Mouse (Mus musculus): Measurements from ENCODE around the gene Rilp. TPM values are rescaled to one million over a fixed set of nuclear protein-coding genes. Genes with fewer than 3 reads are reported as not detected.
A peak's percentile ranks its signal among the peaks of the same experiment; 100 is the strongest.

Rilp gene
- polyA plus RNA-seq, 1 experiment from 2014 or later = 0.73 TPM

GRCm38 (mm10) chr11:75494296-75495049 lies 15.4 kb upstream of the Rilp start:
- H3K4me2 ChIP-seq (replicated peaks) = no peak overlapping the region
- H3K4me3 ChIP-seq (replicated peaks) = no peak overlapping the region
- H3K36me3 ChIP-seq = peaks cover 97% of the 10 kb centered on the region
- H3K9ac ChIP-seq = no peak overlapping the region
- 94% methylated on average over 10 of the region's 10 CpGs for WGBS
- no peaks in the 10 kb centered on the region for H3K9me3 ChIP-seq (replicated peaks)
- no peak for ATAC-seq (ENCODE audit: insufficient number of reproducible peaks, low FRiP score, low TSS enrichment, low read depth)
- no peak overlapping the region for H3K27ac ChIP-seq (replicated peaks)
- no peaks in the 10 kb centered on the region for H3K4me1 ChIP-seq
- no peaks in the 10 kb centered on the region for H3K27me3 ChIP-seq

- ATAC-seq (ENCODE audit: insufficient number of reproducible peaks, low FRiP score, low TSS enrichment, low read depth) = no peak
- H3K4me1 ChIP-seq = no peaks in the 10 kb centered on the region
- WGBS = 88% methylated on average over 1 of the region's 1 CpGs
- H3K9me3 ChIP-seq (replicated peaks) = no peaks in the 10 kb centered on the region
- H3K36me3 ChIP-seq = peaks cover 97% of the 10 kb centered on the region
- no peak overlapping the region for H3K9ac ChIP-seq
- H3K27me3 ChIP-seq = no peaks in the 10 kb centered on the region
- no peak overlapping the region for H3K27ac ChIP-seq (replicated peaks)
- H3K4me3 ChIP-seq (replicated peaks) = no peak overlapping the region
- no peak overlapping the region for H3K4me2 ChIP-seq (replicated peaks)
Measured at GRCm38 (mm10) chr11:75498126-75498525, 11.8 kb upstream of the Rilp start.

GRCm38 (mm10) chr11:75508162-75508561 lies 1.7 kb upstream of the Rilp start:
- WGBS = 94% methylated on average over 4 of the region's 4 CpGs
- H3K4me3 ChIP-seq (replicated peaks) = no peak overlapping the region

GRCm38 (mm10) chr11:75508904-75509303 lies 990 bp upstream of the Rilp start:
- 55% methylated on average over 8 of the region's 8 CpGs for WGBS
- no peak overlapping the region for H3K4me2 ChIP-seq (replicated peaks)
- peaks cover 18% of the 10 kb centered on the region for H3K4me1 ChIP-seq
- peaks cover 51% of the 10 kb centered on the region for H3K36me3 ChIP-seq
- no peaks in the 10 kb centered on the region for H3K27me3 ChIP-seq
- no peaks in the 10 kb centered on the region for H3K9me3 ChIP-seq (replicated peaks)
- no peak overlapping the region for H3K9ac ChIP-seq
- 0 out of 2 replicates have a peak overlapping the region, but pooled peaks have one; percentile 22 for H3K27ac ChIP-seq (replicated peaks)
- H3K4me3 ChIP-seq (replicated peaks) = no peak overlapping the region
- ATAC-seq (ENCODE audit: insufficient number of reproducible peaks, low FRiP score, low TSS enrichment, low read depth) = no peak

More at GRCm38 (mm10) chr11:75508162-75508561, 1.7 kb upstream of the Rilp start:
- Histone ChIP-seq H3K27ac (replicated peaks) (no peak overlapping the region), H3K9ac (no peak overlapping the region; the same call in 1 of the 2 replicates), H3K27me3 (no peaks in the 10 kb centered on the region), H3K36me3 (peaks cover 59% of the 10 kb centered on the region), H3K4me1 (peaks cover 18% of the 10 kb centered on the region), H3K9me3 (replicated peaks) (no peaks in the 10 kb centered on the region), H3K4me2 (replicated peaks) (no peak overlapping the region)
- ATAC-seq (ENCODE audit: insufficient number of reproducible peaks, low FRiP score, low TSS enrichment, low read depth) = no peak

GRCm38 (mm10) chr11:75510627-75510993 lies 716 bp downstream of the Rilp start:
- peak overlapping the region; percentile 54 for H3K4me3 ChIP-seq (replicated peaks)
- H3K36me3 ChIP-seq = peaks cover 36% of the 10 kb centered on the region
- no peaks in the 10 kb centered on the region for H3K9me3 ChIP-seq (replicated peaks)
- peak overlapping the region; percentile 96 for H3K4me2 ChIP-seq (replicated peaks)
- peak overlapping the region; percentile 53 for H3K9ac ChIP-seq
- peaks cover 18% of the 10 kb centered on the region for H3K4me1 ChIP-seq
- peak overlapping the region; percentile 85 for H3K27ac ChIP-seq (replicated peaks)
- peak; percentile 88 for ATAC-seq (ENCODE audit: insufficient number of reproducible peaks, low FRiP score, low TSS enrichment, low read depth)
- 1% methylated on average over 24 of the region's 24 CpGs for WGBS
- H3K27me3 ChIP-seq = no peaks in the 10 kb centered on the region

GRCm38 (mm10) chr11:75511213-75511612 lies 1.3 kb downstream of the Rilp start:
- no peaks in the 10 kb centered on the region for H3K27me3 ChIP-seq
- no peaks in the 10 kb centered on the region for H3K9me3 ChIP-seq (replicated peaks)
- no peak overlapping the region for H3K27ac ChIP-seq (replicated peaks)
- WGBS = 76% methylated on average over 6 of the region's 6 CpGs
- H3K4me2 ChIP-seq (replicated peaks) = no peak overlapping the region
- H3K4me3 ChIP-seq (replicated peaks) = no peak overlapping the region
- peaks cover 18% of the 10 kb centered on the region for H3K4me1 ChIP-seq
- peaks cover 30% of the 10 kb centered on the region for H3K36me3 ChIP-seq
- no peak overlapping the region for H3K9ac ChIP-seq
- ATAC-seq (ENCODE audit: insufficient number of reproducible peaks, low FRiP score, low TSS enrichment, low read depth) = no peak

- Histone ChIP-seq H3K27ac (replicated peaks) (no peak overlapping the region), H3K27me3 (no peaks in the 10 kb centered on the region), H3K4me2 (replicated peaks) (no peak overlapping the region), H3K9ac (no peak overlapping the region), H3K9me3 (replicated peaks) (no peaks in the 10 kb centered on the region), H3K4me1 (peaks cover 18% of the 10 kb centered on the region), H3K36me3 (peaks cover 19% of the 10 kb centered on the region), H3K4me3 (replicated peaks) (no peak overlapping the region)
- WGBS = 75% methylated on average over 9 of the region's 9 CpGs
- ATAC-seq (ENCODE audit: insufficient number of reproducible peaks, low FRiP score, low TSS enrichment, low read depth) = no peak
Measured at GRCm38 (mm10) chr11:75512301-75513018, 2.6 kb downstream of the Rilp start.

- Histone ChIP-seq H3K27me3 (no peaks in the 10 kb centered on the region), H3K9ac (no peak within 1 kb of the TSS), H3K9me3 (replicated peaks) (no peaks in the 10 kb centered on the region), H3K27ac (replicated peaks) (no peak within 1 kb of the TSS), H3K36me3 (peaks cover 10% of the 10 kb centered on the region), H3K4me3 (replicated peaks) (peak within 1 kb of the TSS; percentile 15), H3K4me1 (peaks cover 18% of the 10 kb centered on the region), H3K4me2 (replicated peaks) (no peak within 1 kb of the TSS)
- no peak for ATAC-seq (ENCODE audit: insufficient number of reproducible peaks, low FRiP score, low TSS enrichment, low read depth)
- 58% methylated on average over 8 of the region's 8 CpGs for WGBS
Measured at GRCm38 (mm10) chr11:75513336-75513735, 3.4 kb downstream of the Rilp start, which contains the start of gene Scarf1. TSS of gene Scarf1 (plus strand) at chr11:75513540.

- Histone ChIP-seq H3K4me2 (replicated peaks) (no peak overlapping the region), H3K36me3 (no peaks in the 10 kb centered on the region), H3K9ac (no peak overlapping the region; the same call in 1 of the 2 replicates), H3K27me3 (no peaks in the 10 kb centered on the region), H3K9me3 (replicated peaks) (no peaks in the 10 kb centered on the region), H3K27ac (replicated peaks) (no peak overlapping the region), H3K4me3 (replicated peaks) (no peak overlapping the region), H3K4me1 (peaks cover 3% of the 10 kb centered on the region)
- ATAC-seq (ENCODE audit: insufficient number of reproducible peaks, low FRiP score, low TSS enrichment, low read depth) = no peak
- 90% methylated on average over 25 of the region's 25 CpGs for WGBS
Measured at GRCm38 (mm10) chr11:75515186-75515585, 5.3 kb downstream of the Rilp start.

- H3K27ac ChIP-seq (replicated peaks) = no peak overlapping the region
- H3K4me1 ChIP-seq = no peaks in the 10 kb centered on the region
- no peaks in the 10 kb centered on the region for H3K36me3 ChIP-seq
- no peaks in the 10 kb centered on the region for H3K27me3 ChIP-seq
- ATAC-seq (ENCODE audit: insufficient number of reproducible peaks, low FRiP score, low TSS enrichment, low read depth) = no peak
- WGBS = 74% methylated on average over 15 of the region's 15 CpGs
- no peaks in the 10 kb centered on the region for H3K9me3 ChIP-seq (replicated peaks)
- H3K9ac ChIP-seq = no peak overlapping the region
- H3K4me2 ChIP-seq (replicated peaks) = no peak overlapping the region
- H3K4me3 ChIP-seq (replicated peaks) = no peak overlapping the region
Measured at GRCm38 (mm10) chr11:75519834-75520633, 10.1 kb downstream of the Rilp start.

GRCm38 (mm10) chr11:75521609-75522008 lies 11.7 kb downstream of the Rilp start:
- Histone ChIP-seq H3K4me1 (no peaks in the 10 kb centered on the region), H3K9ac (no peak overlapping the region), H3K4me3 (replicated peaks) (no peak overlapping the region), H3K9me3 (replicated peaks) (no peaks in the 10 kb centered on the region), H3K27me3 (no peaks in the 10 kb centered on the region), H3K4me2 (replicated peaks) (no peak overlapping the region), H3K36me3 (no peaks in the 10 kb centered on the region), H3K27ac (replicated peaks) (no peak overlapping the region)
- ATAC-seq (ENCODE audit: insufficient number of reproducible peaks, low FRiP score, low TSS enrichment, low read depth) = no peak
- WGBS = 80% methylated on average over 4 of the region's 4 CpGs

Measured in embryonic facial prominence, embryonic 15.5 days (tissue).